Mouse (Mus musculus) bone marrow, adult 2 months (tissue): ENCODE data around the gene Rab4a.

Source experiments
- CTCF ChIP-seq: fragments of 200-500 bp; IDR thresholded peaks from 2 replicates; pipeline ENCODE4 v1.5.1; 2011; ENCODE audit warnings: low read length, control low read depth; ENCODE audit not compliant: control insufficient read depth, insufficient read depth
- POLR2A ChIP-seq: fragments of 200-500 bp; IDR thresholded peaks from 2 replicates; pipeline ENCODE4 v1.6.1; 2011; ENCODE audit warnings: low read depth, mild to moderate bottlenecking, control low read depth, low read length, borderline replicate concordance; ENCODE audit not compliant: control insufficient read depth

- TF ChIP-seq CTCF (no peak), POLR2A (peak; percentile 40; the same call in 1 of the 2 replicates)
Observed at GRCm38 (mm10) chr8:123859648-123860259, 54.0 kb downstream of the Rab4a start, which contains the start of gene Ccsap.
